Mouse (Mus musculus): ENCODE results near the gene Prpf18. TPM values are rescaled to one million over a fixed set of nuclear protein-coding genes. Genes with fewer than 3 reads are reported as not detected.

Prpf18 gene
- polyA plus RNA-seq, 1 experiment from 2014 or later = 45.2 TPM

DNA sequence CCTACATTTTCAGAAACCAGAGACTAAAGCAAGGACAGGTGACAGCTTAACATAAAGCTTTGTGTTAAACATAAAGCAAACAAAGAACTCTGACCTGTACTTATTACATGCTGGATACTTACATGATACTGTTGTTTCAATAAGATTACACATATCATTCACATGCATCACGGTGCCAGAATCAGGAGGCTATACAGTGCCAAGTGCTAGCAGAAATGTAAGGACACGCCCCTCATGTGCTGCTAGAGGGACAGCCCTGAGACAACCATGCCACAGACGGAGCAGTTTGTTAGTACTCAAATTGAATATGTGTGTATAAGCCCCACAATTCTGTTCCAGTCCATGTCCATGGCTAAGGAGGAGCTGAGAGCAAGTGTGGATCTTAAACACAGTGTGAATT, 13.7 kb downstream of the Prpf18 start:
- no peak overlapping the region for H3K27ac ChIP-seq (ENCODE audit: low read length)
- H3K27me3 ChIP-seq (ENCODE audit: control insufficient read depth, insufficient read depth, low read depth, low read length) = no peaks in the 10 kb centered on the region
- H3K9me3 ChIP-seq (replicated peaks; ENCODE audit: control insufficient read depth, low read length, poor library complexity, severe bottlenecking) = no peaks in the 10 kb centered on the region
- H3K4me3 ChIP-seq (ENCODE audit: low read depth, low read length) = no peak overlapping the region
- 91% methylated on average over 3 of the region's 3 CpGs for WGBS
- H3K36me3 ChIP-seq (ENCODE audit: control insufficient read depth, insufficient read depth, low read length) = peaks cover 35% of the 10 kb centered on the region
- no peaks in the 10 kb centered on the region for H3K4me1 ChIP-seq (ENCODE audit: control insufficient read depth, insufficient read depth, low read length)
- H3K4me2 ChIP-seq (ENCODE audit: low read length) = no peak overlapping the region
- H3K9ac ChIP-seq (ENCODE audit: low read depth, low read length) = no peak overlapping the region
- no peak for ATAC-seq

DNA sequence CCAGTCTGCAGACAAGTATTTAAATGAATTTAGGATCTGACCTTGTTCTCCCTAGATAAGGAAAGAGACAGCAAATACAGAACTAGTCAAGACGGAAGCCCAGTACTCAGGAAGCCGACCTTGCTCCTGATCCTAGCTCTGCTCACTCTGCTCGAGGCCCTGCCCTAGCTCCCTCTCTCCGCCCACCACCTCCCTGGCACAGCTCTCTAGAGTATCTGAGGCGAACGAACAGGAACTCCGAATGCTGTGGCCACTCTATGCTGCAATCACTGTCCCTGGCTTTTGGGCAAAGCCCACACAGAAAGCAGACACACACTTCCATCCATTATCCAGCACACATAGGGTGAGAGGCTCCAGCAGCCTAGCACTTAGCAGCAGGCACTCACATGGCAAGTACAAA, 15.3 kb downstream of the Prpf18 start:
- no peaks in the 10 kb centered on the region for H3K4me1 ChIP-seq (ENCODE audit: control insufficient read depth, insufficient read depth, low read length)
- no peak overlapping the region for H3K27ac ChIP-seq (ENCODE audit: low read length)
- 85% methylated on average over 7 of the region's 7 CpGs for WGBS
- ATAC-seq = no peak
- no peaks in the 10 kb centered on the region for H3K9me3 ChIP-seq (replicated peaks; ENCODE audit: control insufficient read depth, low read length, poor library complexity, severe bottlenecking)
- no peaks in the 10 kb centered on the region for H3K27me3 ChIP-seq (ENCODE audit: control insufficient read depth, insufficient read depth, low read depth, low read length)
- H3K4me3 ChIP-seq (ENCODE audit: low read depth, low read length) = no peak overlapping the region
- no peak overlapping the region for H3K9ac ChIP-seq (ENCODE audit: low read depth, low read length)
- no peak overlapping the region for H3K4me2 ChIP-seq (ENCODE audit: low read length)
- peaks cover 35% of the 10 kb centered on the region for H3K36me3 ChIP-seq (ENCODE audit: control insufficient read depth, insufficient read depth, low read length)

DNA sequence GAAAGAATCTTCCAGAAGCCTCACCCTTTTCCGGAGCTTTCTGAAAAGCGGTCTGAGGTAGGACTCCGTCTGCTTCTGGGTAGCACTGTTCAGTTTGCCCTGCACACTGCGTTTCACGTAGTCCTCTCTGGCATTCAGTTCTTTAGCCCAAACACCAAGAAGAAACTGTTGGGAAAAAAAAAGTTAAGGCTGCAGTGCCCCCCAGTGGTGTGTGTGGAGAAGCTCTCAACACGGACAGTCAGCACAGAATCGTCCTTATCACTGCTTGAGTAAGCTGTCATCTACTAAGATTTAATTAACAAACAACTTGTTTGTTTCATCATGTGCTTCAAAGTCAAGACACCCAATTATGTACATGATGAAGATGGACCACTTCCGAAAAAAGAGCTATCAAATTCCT, 16.1 kb downstream of the Prpf18 start:
- H3K9ac ChIP-seq (ENCODE audit: low read depth, low read length) = no peak overlapping the region
- no peak overlapping the region for H3K4me2 ChIP-seq (ENCODE audit: low read length)
- no peak overlapping the region for H3K4me3 ChIP-seq (ENCODE audit: low read depth, low read length)
- peaks cover 35% of the 10 kb centered on the region for H3K36me3 ChIP-seq (ENCODE audit: control insufficient read depth, insufficient read depth, low read length)
- H3K27ac ChIP-seq (ENCODE audit: low read length) = no peak overlapping the region
- H3K4me1 ChIP-seq (ENCODE audit: control insufficient read depth, insufficient read depth, low read length) = no peaks in the 10 kb centered on the region
- no peaks in the 10 kb centered on the region for H3K27me3 ChIP-seq (ENCODE audit: control insufficient read depth, insufficient read depth, low read depth, low read length)
- WGBS = 90% methylated on average over 8 of the region's 8 CpGs
- ATAC-seq = no peak
- H3K9me3 ChIP-seq (replicated peaks; ENCODE audit: control insufficient read depth, low read length, poor library complexity, severe bottlenecking) = no peaks in the 10 kb centered on the region

DNA sequence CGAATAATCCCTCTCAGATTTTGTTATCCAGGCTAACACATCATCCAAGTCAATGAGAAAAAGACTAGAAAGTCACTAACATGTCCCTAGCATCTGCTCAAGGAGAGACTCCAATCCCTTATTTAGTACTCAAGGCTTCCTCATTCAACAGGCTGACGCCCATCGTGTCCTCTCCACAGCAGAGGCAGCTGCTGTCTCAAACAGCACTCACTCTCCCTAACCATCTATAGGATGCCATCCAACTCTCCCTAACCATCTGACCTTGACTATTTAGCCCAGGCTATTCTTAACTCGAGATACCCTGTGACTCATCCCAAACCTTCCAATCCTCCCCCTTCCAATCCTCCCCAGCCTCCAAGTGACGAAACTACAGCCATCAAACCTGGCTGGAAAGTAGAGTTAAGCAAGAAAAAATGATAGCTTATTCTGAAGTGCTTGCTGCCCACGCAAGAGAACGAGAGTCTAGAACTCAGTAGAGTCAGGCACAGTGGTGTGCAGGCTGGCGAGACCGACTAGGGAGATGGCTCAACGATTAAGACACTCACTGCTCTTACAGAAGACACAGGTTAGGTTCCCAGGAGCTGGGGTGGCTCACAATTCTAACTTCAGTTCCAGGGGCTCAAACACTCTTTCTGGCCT, 21.6 kb downstream of the Prpf18 start:
- Histone ChIP-seq H3K4me3 (ENCODE audit: low read depth, low read length) (no peak overlapping the region), H3K4me1 (ENCODE audit: control insufficient read depth, insufficient read depth, low read length) (no peaks in the 10 kb centered on the region), H3K36me3 (ENCODE audit: control insufficient read depth, insufficient read depth, low read length) (peaks cover 18% of the 10 kb centered on the region), H3K27ac (ENCODE audit: low read length) (no peak overlapping the region), H3K9ac (ENCODE audit: low read depth, low read length) (no peak overlapping the region), H3K27me3 (ENCODE audit: control insufficient read depth, insufficient read depth, low read depth, low read length) (no peaks in the 10 kb centered on the region), H3K4me2 (ENCODE audit: low read length) (no peak overlapping the region), H3K9me3 (replicated peaks; ENCODE audit: control insufficient read depth, low read length, poor library complexity, severe bottlenecking) (no peaks in the 10 kb centered on the region)
- WGBS = 97% methylated on average over 10 of the region's 10 CpGs
- no peak for ATAC-seq

DNA sequence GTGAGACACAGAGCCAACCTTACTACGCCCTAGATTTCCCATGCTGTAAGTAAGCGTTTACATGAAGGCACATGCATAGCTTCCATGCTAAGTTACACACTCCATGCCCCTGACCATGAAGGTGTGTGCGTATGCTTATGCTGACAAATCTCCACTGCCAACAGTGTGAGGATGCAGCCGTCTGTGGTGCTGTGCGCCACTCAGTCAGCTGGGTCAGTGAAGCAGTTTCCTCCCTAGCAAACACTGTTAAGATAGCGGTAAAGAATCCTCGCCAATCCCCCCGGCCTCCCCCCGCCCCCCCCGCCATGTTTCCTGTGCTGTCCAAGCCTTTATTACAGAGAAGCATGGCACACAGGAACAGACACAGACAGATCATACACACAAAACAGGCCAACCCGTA, 22.4 kb downstream of the Prpf18 start:
- ATAC-seq = no peak
- 93% methylated on average over 11 of the region's 11 CpGs for WGBS
- Histone ChIP-seq H3K27ac (ENCODE audit: low read length) (no peak overlapping the region), H3K4me2 (ENCODE audit: low read length) (no peak overlapping the region), H3K9me3 (replicated peaks; ENCODE audit: control insufficient read depth, low read length, poor library complexity, severe bottlenecking) (no peaks in the 10 kb centered on the region), H3K36me3 (ENCODE audit: control insufficient read depth, insufficient read depth, low read length) (peaks cover 14% of the 10 kb centered on the region), H3K4me1 (ENCODE audit: control insufficient read depth, insufficient read depth, low read length) (no peaks in the 10 kb centered on the region), H3K4me3 (ENCODE audit: low read depth, low read length) (no peak overlapping the region), H3K9ac (ENCODE audit: low read depth, low read length) (no peak overlapping the region), H3K27me3 (ENCODE audit: control insufficient read depth, insufficient read depth, low read depth, low read length) (no peaks in the 10 kb centered on the region)

DNA sequence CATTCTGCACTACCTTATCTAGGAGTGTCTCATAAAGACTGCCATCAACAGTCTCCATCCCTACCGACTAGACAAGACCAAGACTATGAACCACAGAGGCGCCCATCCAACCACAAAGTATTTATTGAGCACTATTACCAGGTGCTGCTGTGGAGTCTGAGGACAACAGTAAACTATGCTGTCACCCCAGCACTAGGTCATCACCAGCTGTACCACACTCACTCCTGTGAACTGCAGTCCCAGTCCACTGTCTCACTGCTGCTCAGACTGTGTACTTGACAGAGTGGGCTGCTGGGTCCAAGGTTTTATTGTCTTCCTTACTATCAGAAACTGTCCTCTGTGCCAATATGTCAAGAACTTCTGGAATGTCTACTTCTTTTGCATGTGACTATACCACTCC, 23.0 kb downstream of the Prpf18 start:
- WGBS = 94% methylated on average over 2 of the region's 2 CpGs
- no peak overlapping the region for H3K4me2 ChIP-seq (ENCODE audit: low read length)
- H3K4me3 ChIP-seq (ENCODE audit: low read depth, low read length) = no peak overlapping the region
- no peaks in the 10 kb centered on the region for H3K27me3 ChIP-seq (ENCODE audit: control insufficient read depth, insufficient read depth, low read depth, low read length)
- H3K36me3 ChIP-seq (ENCODE audit: control insufficient read depth, insufficient read depth, low read length) = peaks cover 14% of the 10 kb centered on the region
- H3K4me1 ChIP-seq (ENCODE audit: control insufficient read depth, insufficient read depth, low read length) = no peaks in the 10 kb centered on the region
- ATAC-seq = no peak
- no peak overlapping the region for H3K9ac ChIP-seq (ENCODE audit: low read depth, low read length)
- no peak overlapping the region for H3K27ac ChIP-seq (ENCODE audit: low read length)
- no peaks in the 10 kb centered on the region for H3K9me3 ChIP-seq (replicated peaks; ENCODE audit: control insufficient read depth, low read length, poor library complexity, severe bottlenecking)

DNA sequence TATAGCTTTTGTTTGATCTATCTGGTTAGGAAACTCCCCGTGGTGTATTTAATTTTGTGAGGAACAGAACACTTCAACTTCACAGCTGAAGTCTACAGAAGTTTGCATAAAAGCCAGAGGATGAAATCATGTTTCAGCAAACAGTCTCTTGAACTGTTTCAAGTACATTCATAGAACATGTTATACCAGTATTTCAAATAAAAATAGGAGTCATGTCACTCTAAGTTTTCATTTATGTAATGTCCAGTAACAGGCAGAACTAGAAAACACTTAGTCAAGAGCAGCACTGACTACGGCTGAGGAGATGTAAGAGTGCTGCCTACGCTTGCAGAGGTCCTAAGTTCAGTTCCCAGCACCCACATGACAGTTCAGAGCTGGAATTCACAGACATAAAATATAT, 25.0 kb downstream of the Prpf18 start:
- Histone ChIP-seq H3K4me3 (ENCODE audit: low read depth, low read length) (no peak overlapping the region), H3K27ac (ENCODE audit: low read length) (no peak overlapping the region), H3K4me2 (ENCODE audit: low read length) (no peak overlapping the region), H3K27me3 (ENCODE audit: control insufficient read depth, insufficient read depth, low read depth, low read length) (no peaks in the 10 kb centered on the region), H3K4me1 (ENCODE audit: control insufficient read depth, insufficient read depth, low read length) (no peaks in the 10 kb centered on the region), H3K9me3 (replicated peaks; ENCODE audit: control insufficient read depth, low read length, poor library complexity, severe bottlenecking) (no peaks in the 10 kb centered on the region), H3K36me3 (ENCODE audit: control insufficient read depth, insufficient read depth, low read length) (peaks cover 12% of the 10 kb centered on the region), H3K9ac (ENCODE audit: low read depth, low read length) (no peak overlapping the region)
- ATAC-seq = no peak
- WGBS = 96% methylated on average over 3 of the region's 3 CpGs

DNA sequence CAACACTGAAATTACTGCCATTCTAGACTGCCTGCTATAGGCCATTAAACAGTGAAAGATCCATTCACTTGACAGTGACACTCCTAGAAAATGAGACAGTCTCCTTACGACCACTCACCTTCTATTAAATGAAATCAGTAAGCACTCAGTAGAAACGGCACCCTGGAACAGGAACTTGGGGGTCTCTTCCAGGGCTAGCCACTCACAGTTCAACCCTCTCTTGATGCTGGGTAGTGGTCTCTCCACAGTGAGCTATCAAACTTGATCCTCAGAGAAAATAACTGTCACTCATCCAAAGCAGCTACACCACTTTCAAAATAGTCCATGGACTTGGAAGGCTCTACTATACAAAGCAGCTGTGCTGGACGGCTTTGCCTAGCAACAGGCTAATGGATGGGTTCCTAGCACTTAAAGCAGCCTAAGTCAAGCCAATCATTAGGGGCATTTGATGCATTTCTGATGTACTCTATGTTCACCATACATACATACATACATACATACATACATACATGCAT, 30.4 kb downstream of the Prpf18 start:
- no peak overlapping the region for H3K27ac ChIP-seq (ENCODE audit: low read length)
- H3K9ac ChIP-seq (ENCODE audit: low read depth, low read length) = no peak overlapping the region
- H3K4me3 ChIP-seq (ENCODE audit: low read depth, low read length) = no peak overlapping the region
- WGBS = 74% methylated on average over 3 of the region's 3 CpGs
- no peak overlapping the region for H3K4me2 ChIP-seq (ENCODE audit: low read length)
- no peaks in the 10 kb centered on the region for H3K27me3 ChIP-seq (ENCODE audit: control insufficient read depth, insufficient read depth, low read depth, low read length)
- ATAC-seq = no peak
- H3K9me3 ChIP-seq (replicated peaks; ENCODE audit: control insufficient read depth, low read length, poor library complexity, severe bottlenecking) = no peaks in the 10 kb centered on the region
- no peaks in the 10 kb centered on the region for H3K4me1 ChIP-seq (ENCODE audit: control insufficient read depth, insufficient read depth, low read length)
- peaks cover 12% of the 10 kb centered on the region for H3K36me3 ChIP-seq (ENCODE audit: control insufficient read depth, insufficient read depth, low read length)

DNA sequence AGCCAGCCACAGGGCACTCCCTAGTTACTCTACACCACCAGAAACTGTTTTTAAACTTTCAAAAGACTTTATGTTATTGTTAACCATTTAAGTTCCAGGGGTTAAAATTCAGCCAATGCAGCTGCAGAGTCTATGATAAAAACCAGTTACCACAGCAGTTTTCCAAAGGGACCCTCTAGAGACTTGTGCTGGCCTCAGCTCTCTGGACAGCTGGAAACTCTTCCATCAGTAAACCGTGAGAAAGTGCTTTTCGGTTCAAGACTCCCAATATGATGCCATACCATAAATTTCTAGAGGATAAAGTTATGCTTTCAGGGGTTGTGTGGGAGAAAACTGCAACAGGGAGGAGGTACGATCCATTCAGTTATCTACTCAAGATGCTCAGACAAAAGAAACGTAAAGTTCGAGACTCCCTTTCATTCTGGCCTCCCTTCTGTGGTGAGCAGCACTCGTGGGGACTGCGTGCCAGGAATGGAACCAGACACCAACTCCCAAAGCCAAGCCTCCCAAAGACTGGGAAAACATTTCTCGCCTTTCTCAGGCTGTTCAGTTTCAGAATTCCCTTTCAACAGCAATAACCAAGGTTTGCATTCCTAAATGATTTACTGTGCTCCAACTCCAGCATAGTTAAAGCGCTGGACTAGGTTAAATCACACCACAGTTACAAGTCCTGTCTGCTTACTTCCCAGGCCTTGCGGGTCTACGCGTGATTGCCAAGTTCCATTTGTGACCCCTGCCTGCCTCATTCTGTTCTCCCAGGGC, 31.1 kb downstream of the Prpf18 start:
- H3K9ac ChIP-seq (ENCODE audit: low read depth, low read length) = no peak overlapping the region
- no peak for ATAC-seq
- H3K4me3 ChIP-seq (ENCODE audit: low read depth, low read length) = no peak overlapping the region
- no peaks in the 10 kb centered on the region for H3K9me3 ChIP-seq (replicated peaks; ENCODE audit: control insufficient read depth, low read length, poor library complexity, severe bottlenecking)
- no peaks in the 10 kb centered on the region for H3K4me1 ChIP-seq (ENCODE audit: control insufficient read depth, insufficient read depth, low read length)
- no peak overlapping the region for H3K27ac ChIP-seq (ENCODE audit: low read length)
- H3K27me3 ChIP-seq (ENCODE audit: control insufficient read depth, insufficient read depth, low read depth, low read length) = no peaks in the 10 kb centered on the region
- H3K4me2 ChIP-seq (ENCODE audit: low read length) = no peak overlapping the region
- peaks cover 10% of the 10 kb centered on the region for H3K36me3 ChIP-seq (ENCODE audit: control insufficient read depth, insufficient read depth, low read length)
- WGBS = 79% methylated on average over 12 of the region's 12 CpGs
